Mouse (Mus musculus) midbrain, embryonic 16.5 days (tissue): Measurements from ENCODE around the gene Gcnt1. TPM values are rescaled to one million over a fixed set of nuclear protein-coding genes. Genes with fewer than 3 reads are reported as not detected.

Source experiments
- ATAC-seq: fragments of 200-750 bp; cut with Nextera tagmentation; 2 replicates; pipeline ENCODE4 v1.8.0; 2017; ENCODE audit warnings: moderate TSS enrichment
- H3K27ac ChIP-seq: fragments of 300-500 bp; sonication (generic); 2 replicates; pipeline ENCODE4 v1.5.1; 2014; ENCODE audit warnings: mild to moderate bottlenecking, low read length, mixed read lengths
- H3K27me3 ChIP-seq: fragments of 300-500 bp; sonication (generic); 2 replicates; pipeline ENCODE4 v1.6.1; 2014; ENCODE audit warnings: low read depth, low read length, mixed read lengths; ENCODE audit not compliant: control insufficient read depth, insufficient read depth
- H3K36me3 ChIP-seq: fragments of 300-500 bp; sonication (generic); 2 replicates; pipeline ENCODE4 v1.6.1; 2014; ENCODE audit warnings: mild to moderate bottlenecking, low read length, moderate library complexity, mixed read lengths; ENCODE audit not compliant: control insufficient read depth, insufficient read depth
- H3K4me1 ChIP-seq: fragments of 300-500 bp; sonication (generic); 2 replicates; pipeline ENCODE4 v1.6.1; 2014; ENCODE audit warnings: mild to moderate bottlenecking, low read length, mixed read lengths; ENCODE audit not compliant: control insufficient read depth, insufficient read depth
- H3K4me2 ChIP-seq: fragments of 300-500 bp; sonication (generic); 2 replicates; pipeline ENCODE4 v1.6.1; 2014; ENCODE audit warnings: mild to moderate bottlenecking, low read length, mixed read lengths
- H3K4me3 ChIP-seq: fragments of 300-500 bp; sonication (generic); 2 replicates; pipeline ENCODE4 v1.5.1; 2014; ENCODE audit warnings: low read depth, mild to moderate bottlenecking, low read length, moderate library complexity, mixed read lengths
- H3K9ac ChIP-seq: fragments of 300-500 bp; sonication (generic); 2 replicates; pipeline ENCODE4 v1.6.1; 2014; ENCODE audit warnings: low read depth, low read length, mixed read lengths
- H3K9me3 ChIP-seq: fragments of 300-500 bp; sonication (generic); replicated peaks from 2 replicates; pipeline ENCODE4 v1.6.1; 2014; ENCODE audit warnings: mild to moderate bottlenecking, low read length, mixed read lengths; ENCODE audit not compliant: control insufficient read depth, poor library complexity, severe bottlenecking
- WGBS: fragments of 180-500 bp; shearing (Covaris S2); extraction: QIAGEN DNeasy Blood & Tissue Kit; methylation state at CpG from one replicate; pipeline ENCODE4 v1.1.7; 2014; 5-methylcytosine and 5-hydroxymethylcytosine counted together
- polyA plus RNA-seq: library from polyadenylated mRNA; unstranded; fragments of >200 nt; fragmentation: Nextera tagmentation; extraction: Ambion mirVana; gene quantifications from 2 replicates; pipeline ENCODE4 v1.2.1, GENCODE M21; 2015

Gcnt1 gene
- polyA plus RNA-seq, 1 experiment from 2014 or later: 0.55 TPM

DNA sequence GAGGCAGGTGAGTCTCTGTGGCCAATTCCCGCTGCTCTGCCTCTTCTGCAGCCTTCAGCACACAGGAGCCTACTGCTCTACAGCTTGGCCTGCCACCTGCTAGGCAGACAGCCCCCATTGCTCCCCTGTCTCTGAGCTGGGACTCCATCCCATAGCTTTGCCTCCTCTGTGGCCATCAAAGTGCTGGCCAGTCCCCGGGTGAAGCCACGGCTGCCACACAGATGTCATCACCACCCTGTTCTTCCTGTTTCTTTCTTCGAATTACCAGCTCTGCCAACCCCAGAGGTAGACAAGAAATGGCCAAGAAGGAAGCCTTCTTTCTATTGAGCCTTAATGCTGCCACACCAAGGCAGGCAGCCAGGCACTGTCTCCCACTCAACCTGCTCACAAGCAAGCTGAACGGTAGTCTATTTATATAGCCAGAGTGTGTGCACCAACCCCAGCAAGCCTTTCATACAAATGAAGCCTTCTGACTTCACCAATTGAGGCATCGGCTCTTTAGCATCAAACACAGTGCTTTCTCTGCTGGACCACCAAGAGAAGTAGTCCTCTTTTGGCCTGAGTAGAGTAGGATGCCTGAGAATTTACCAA is 10.3 kb upstream of the Gcnt1 start:
- Histone ChIP-seq H3K4me3 (no peak overlapping the region), H3K9me3 (no peaks in the 10 kb centered on the region), H3K9ac (no peak overlapping the region), H3K36me3 (no peaks in the 10 kb centered on the region), H3K4me2 (no peak overlapping the region), H3K27me3 (no peaks in the 10 kb centered on the region), H3K27ac (no peak overlapping the region), H3K4me1 (peaks cover 4% of the 10 kb centered on the region; the same call in 1 of the 2 replicates)
- ATAC-seq: no peak
- 85% methylated on average over 6 of the region's 6 CpGs for WGBS

DNA sequence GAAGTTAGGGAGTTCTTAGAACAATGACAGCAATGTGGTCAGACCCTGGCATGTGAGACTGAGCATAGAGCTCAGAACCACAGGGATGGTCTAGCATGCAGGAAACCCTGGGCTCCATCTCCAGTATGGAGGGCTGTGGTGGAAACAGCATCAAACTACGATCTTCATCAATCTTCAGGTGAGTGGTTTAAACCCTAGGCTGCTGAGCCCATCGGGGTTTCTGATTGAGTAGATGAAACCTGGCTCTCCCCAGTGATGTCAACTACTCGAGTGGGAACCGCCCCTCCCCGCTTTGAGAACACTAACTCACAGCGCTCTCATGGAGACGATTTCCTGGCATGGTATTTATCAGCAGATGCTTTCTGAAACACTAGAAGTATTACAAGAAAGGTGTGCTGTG is 7.9 kb upstream of the Gcnt1 start:
- no peak overlapping the region for H3K27ac ChIP-seq
- H3K27me3 ChIP-seq: no peaks in the 10 kb centered on the region
- no peak overlapping the region for H3K4me2 ChIP-seq
- no peaks in the 10 kb centered on the region for H3K36me3 ChIP-seq
- no peak for ATAC-seq
- WGBS: 81% methylated on average over 7 of the region's 7 CpGs
- H3K4me1 ChIP-seq: no peaks in the 10 kb centered on the region
- no peaks in the 10 kb centered on the region for H3K9me3 ChIP-seq
- no peak overlapping the region for H3K4me3 ChIP-seq
- H3K9ac ChIP-seq: no peak overlapping the region

DNA sequence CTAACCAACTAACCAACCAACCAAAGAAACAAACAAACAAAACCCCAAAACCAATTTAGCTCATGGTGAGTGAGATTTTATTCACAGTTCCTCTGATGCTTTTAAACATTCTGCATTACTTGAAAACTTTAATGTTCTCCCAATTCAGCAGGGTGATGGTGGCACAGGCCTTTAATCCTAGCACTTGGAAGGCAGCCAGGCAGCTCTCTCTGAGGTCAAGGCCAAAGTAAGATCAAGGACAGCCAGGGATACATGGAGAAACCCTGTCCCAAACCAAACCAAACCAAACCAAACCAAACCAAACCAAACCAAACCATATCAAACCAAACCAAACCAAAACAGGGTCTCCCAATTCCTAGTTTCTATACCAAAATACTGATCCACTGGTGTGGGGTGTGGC is 6.2 kb upstream of the Gcnt1 start:
- no peaks in the 10 kb centered on the region for H3K36me3 ChIP-seq
- H3K27ac ChIP-seq: no peak overlapping the region
- no peak overlapping the region for H3K4me3 ChIP-seq
- ATAC-seq: no peak
- no peak overlapping the region for H3K9ac ChIP-seq
- H3K9me3 ChIP-seq: no peaks in the 10 kb centered on the region
- H3K4me2 ChIP-seq: no peak overlapping the region
- no peaks in the 10 kb centered on the region for H3K27me3 ChIP-seq
- no peaks in the 10 kb centered on the region for H3K4me1 ChIP-seq

DNA sequence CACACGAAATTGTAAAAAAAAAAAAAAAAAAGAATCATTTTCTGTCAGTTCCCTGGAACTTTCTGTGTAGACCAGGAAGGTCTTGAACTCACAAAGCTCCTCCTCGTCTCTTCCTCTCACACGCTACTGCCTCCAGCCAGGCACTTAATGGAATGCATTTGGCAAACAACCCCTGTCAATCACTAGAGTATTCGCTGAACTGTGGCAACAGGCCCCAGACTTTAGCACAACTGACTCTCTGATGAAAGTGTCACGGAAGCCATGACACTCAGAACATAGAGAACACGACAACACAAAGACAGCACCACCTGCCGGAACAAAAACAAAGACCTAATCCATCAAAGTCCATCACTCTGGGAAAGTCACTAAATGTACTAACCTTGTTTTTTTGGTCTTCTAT is 3.1 kb downstream of the Gcnt1 start:
- H3K27ac ChIP-seq: no peak overlapping the region
- no peaks in the 10 kb centered on the region for H3K27me3 ChIP-seq
- no peak for ATAC-seq
- no peak overlapping the region for H3K4me3 ChIP-seq
- no peak overlapping the region for H3K4me2 ChIP-seq
- H3K9me3 ChIP-seq: no peaks in the 10 kb centered on the region
- no peaks in the 10 kb centered on the region for H3K36me3 ChIP-seq
- H3K9ac ChIP-seq: no peak overlapping the region
- 49% methylated on average over 7 of the region's 7 CpGs for WGBS
- H3K4me1 ChIP-seq: no peaks in the 10 kb centered on the region

DNA sequence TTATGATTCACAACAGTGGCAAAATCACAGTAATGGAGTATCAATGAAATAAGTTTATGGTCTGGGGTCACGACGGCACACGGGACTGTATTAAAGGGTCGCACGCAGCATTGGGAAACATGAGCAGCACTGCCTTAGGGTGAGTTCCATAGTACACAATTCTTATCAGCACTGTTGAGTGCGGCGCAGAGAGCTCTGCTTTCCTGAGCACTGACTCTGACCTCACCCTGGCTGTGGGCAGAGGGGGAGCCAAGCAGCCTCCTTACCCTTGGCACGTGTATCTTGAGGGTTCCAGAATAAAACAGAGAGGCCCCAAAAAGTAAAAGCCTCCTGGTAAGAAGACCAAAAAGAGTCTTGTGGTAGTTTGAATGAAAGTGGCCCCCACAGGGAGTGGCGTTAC is 4.1 kb downstream of the Gcnt1 start:
- no peaks in the 10 kb centered on the region for H3K27me3 ChIP-seq
- WGBS: 94% methylated on average over 9 of the region's 9 CpGs
- ATAC-seq: no peak

DNA sequence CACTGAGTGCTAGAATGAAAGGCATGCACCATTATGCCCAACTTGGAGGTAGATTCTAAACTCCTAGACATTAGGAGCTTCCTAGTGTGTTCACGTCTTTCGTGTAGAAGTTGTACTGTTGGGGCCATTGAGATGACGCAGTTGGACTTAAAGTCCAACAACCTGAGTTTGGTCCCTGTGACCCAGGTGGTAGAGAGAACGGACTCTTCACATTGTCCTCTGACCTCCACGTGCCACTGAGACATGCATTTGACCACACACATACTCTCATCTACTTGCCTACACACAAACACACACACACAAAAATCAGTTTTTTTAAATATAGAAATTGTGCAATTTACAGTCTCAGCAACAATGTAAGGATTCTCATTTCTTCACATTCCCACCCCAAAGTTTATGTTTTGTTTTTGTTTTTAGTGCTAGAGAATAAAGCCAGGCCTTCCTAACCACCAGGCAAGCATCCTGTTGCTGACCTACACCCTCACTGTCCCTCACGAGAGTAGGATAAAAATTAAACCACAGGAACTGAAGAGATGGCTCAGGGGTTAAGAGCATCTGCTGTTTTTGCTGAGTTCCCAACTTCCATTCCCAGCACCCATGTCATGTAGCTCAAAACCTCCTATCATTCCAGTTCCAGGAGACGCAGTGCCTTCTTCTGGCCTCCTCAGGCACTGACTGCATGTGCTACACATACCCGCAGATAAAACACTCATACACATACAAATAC is 6.1 kb downstream of the Gcnt1 start:
- ATAC-seq: no peak
- Histone ChIP-seq H3K4me2 (no peak overlapping the region), H3K9me3 (no peaks in the 10 kb centered on the region), H3K4me1 (no peaks in the 10 kb centered on the region), H3K27ac (no peak overlapping the region), H3K4me3 (no peak overlapping the region), H3K9ac (no peak overlapping the region), H3K27me3 (no peaks in the 10 kb centered on the region), H3K36me3 (no peaks in the 10 kb centered on the region)
- WGBS: 90% methylated on average over 8 of the region's 8 CpGs

More for the DNA sequence above, 4.1 kb downstream of the Gcnt1 start:
- Histone ChIP-seq H3K4me3 (no peak overlapping the region), H3K36me3 (no peaks in the 10 kb centered on the region), H3K27ac (no peak overlapping the region), H3K4me2 (no peak overlapping the region), H3K9ac (no peak overlapping the region), H3K4me1 (no peaks in the 10 kb centered on the region), H3K9me3 (no peaks in the 10 kb centered on the region)

DNA sequence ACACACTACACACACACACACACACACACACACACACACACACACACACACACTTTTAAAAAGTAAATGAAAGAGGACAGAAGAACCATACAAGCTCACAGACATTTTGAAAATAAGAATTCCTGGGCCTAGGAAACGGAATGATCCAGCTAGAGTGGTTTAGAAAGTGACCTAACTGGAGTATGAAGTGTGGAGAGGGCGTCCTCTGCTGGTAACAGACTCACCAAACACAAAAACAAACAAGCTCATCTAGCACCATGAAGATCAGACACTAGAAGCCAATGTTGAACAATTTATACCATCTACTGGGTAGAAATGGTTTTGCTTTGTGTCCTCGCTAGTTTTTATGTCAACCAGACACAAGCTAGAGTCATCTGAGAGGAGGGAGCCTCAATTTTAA is 7.9 kb downstream of the Gcnt1 start:
- H3K27me3 ChIP-seq: no peaks in the 10 kb centered on the region
- WGBS: 44% methylated on average over 3 of the region's 3 CpGs

DNA sequence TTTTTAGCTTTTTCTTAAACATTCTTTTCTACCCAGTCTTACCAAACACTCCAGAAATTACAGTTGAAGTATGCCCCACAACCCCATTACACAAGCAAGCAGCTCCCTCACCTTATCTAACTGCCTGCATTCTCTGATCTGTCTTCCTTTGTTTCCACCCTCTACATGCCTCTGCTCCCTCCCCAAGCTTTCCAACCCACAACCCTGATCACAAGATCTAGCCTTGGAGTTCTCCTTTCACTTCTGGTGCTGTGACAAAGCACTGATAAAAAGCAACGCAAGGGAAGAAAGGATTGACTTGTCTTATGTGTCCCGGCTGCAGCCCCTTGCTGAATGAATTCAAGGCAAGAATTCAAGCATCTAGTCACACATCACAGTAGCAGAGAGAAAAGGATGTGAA is 11.5 kb downstream of the Gcnt1 start:
- 71% methylated on average over 2 of the region's 2 CpGs for WGBS
- Histone ChIP-seq H3K4me1 (peaks cover 4% of the 10 kb centered on the region), H3K9ac (no peak overlapping the region), H3K9me3 (no peaks in the 10 kb centered on the region), H3K4me2 (no peak overlapping the region), H3K27ac (no peak overlapping the region), H3K27me3 (peaks cover 10% of the 10 kb centered on the region), H3K36me3 (no peaks in the 10 kb centered on the region), H3K4me3 (no peak overlapping the region)
- no peak for ATAC-seq

More for the DNA sequence above, 7.9 kb downstream of the Gcnt1 start:
- no peak overlapping the region for H3K4me2 ChIP-seq
- no peaks in the 10 kb centered on the region for H3K4me1 ChIP-seq
- H3K36me3 ChIP-seq: no peaks in the 10 kb centered on the region
- H3K4me3 ChIP-seq: no peak overlapping the region
- H3K9ac ChIP-seq: no peak overlapping the region
- H3K27ac ChIP-seq: no peak overlapping the region
- H3K9me3 ChIP-seq: no peaks in the 10 kb centered on the region
- ATAC-seq: no peak

DNA sequence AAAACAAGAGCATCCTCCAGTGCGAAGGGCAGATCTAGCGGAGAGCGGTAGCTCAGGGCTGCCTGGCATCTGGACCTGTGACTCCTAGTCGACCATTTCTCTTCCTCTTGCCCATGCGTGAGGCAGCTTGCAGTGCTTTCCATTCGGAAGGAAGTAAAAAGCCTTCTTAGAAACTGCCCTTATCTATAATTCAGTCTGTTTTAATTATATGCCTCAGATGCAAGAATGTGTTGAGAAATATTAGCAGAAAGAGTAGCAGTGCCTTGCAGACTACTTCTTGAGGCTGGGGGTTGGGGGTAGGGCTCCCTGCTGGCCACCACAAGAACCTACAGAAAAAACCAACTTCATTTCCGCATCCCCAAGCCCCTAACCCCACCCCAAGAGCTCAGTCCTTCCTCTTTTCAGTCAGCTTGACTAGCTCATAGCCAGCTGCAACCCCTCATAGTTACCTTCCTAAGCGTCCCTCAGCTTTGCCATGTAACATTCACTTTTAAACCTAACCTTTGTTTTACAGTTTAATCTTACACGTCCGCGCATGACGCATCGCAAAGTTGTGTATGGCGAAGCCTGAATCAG is 13.2 kb downstream of the Gcnt1 start:
- no peak for ATAC-seq
- Histone ChIP-seq H3K4me3 (no peak overlapping the region), H3K9ac (no peak overlapping the region), H3K27me3 (peaks cover 19% of the 10 kb centered on the region), H3K27ac (no peak overlapping the region), H3K9me3 (no peaks in the 10 kb centered on the region), H3K4me1 (peaks cover 7% of the 10 kb centered on the region), H3K4me2 (no peak overlapping the region), H3K36me3 (no peaks in the 10 kb centered on the region)
- WGBS: 80% methylated on average over 14 of the region's 14 CpGs
